Mouse (Mus musculus) embryonic facial prominence, embryonic 14.5 days (tissue): ENCODE results near the gene Acp2. TPM values are rescaled to one million over a fixed set of nuclear protein-coding genes. Genes with fewer than 3 reads are reported as not detected.
"Not testable (repeated sequence)": the region's sequence is repeated elsewhere in the genome, so short reads cannot be mapped to it uniquely, and the experiment has no call there.

Experiments used
- ATAC-seq: fragments of 200-750 bp; cut with Nextera tagmentation; 2 replicates; pipeline ENCODE4 v1.8.0; 2017; ENCODE audit warnings: low read depth, moderate number of reproducible peaks, moderate TSS enrichment
- DNase-seq: peaks from one replicate; pipeline ENCODE4 v3.0.0-alpha.2; 2015; ENCODE audit warnings: low spot score
- H3K27ac ChIP-seq: fragments of 300-500 bp; sonication (generic); replicated peaks from 2 replicates; pipeline ENCODE4 v1.5.1; 2014; ENCODE audit warnings: low read depth, mild to moderate bottlenecking, low read length, moderate library complexity
- H3K27me3 ChIP-seq: fragments of 300-500 bp; sonication (generic); replicated peaks from 2 replicates; pipeline ENCODE4 v1.6.1; 2014; ENCODE audit warnings: low read length; ENCODE audit not compliant: control insufficient read depth, insufficient read depth
- H3K36me3 ChIP-seq: fragments of 300-500 bp; sonication (generic); 2 replicates; pipeline ENCODE4 v1.6.1; 2014; ENCODE audit warnings: low read length, mixed read lengths; ENCODE audit not compliant: control insufficient read depth, insufficient read depth
- H3K4me1 ChIP-seq: fragments of 300-500 bp; sonication (generic); 2 replicates; pipeline ENCODE4 v1.6.1; 2014; ENCODE audit warnings: antibody characterized with exemption, low read length; ENCODE audit not compliant: control insufficient read depth, insufficient read depth
- H3K4me2 ChIP-seq: fragments of 300-500 bp; sonication (generic); 2 replicates; pipeline ENCODE4 v1.6.1; 2014; ENCODE audit warnings: low read depth, mild to moderate bottlenecking, low read length, moderate library complexity, mixed read lengths
- H3K4me3 ChIP-seq: fragments of 300-500 bp; sonication (generic); 2 replicates; pipeline ENCODE4 v1.5.1; 2014; ENCODE audit warnings: low read depth, mild to moderate bottlenecking, low read length
- H3K9ac ChIP-seq: fragments of 300-500 bp; sonication (generic); 2 replicates; pipeline ENCODE4 v1.6.1; 2014; ENCODE audit warnings: low read depth, mild to moderate bottlenecking, low read length, moderate library complexity, mixed read lengths
- H3K9me3 ChIP-seq: fragments of 300-500 bp; sonication (generic); 2 replicates; pipeline ENCODE4 v1.6.1; 2016; ENCODE audit warnings: low read length; ENCODE audit not compliant: control insufficient read depth
- WGBS: fragments of 180-500 bp; shearing (Covaris S2); extraction: QIAGEN DNeasy Blood & Tissue Kit; methylation state at CpG from one replicate; pipeline ENCODE4 v1.1.7; 2014; 5-methylcytosine and 5-hydroxymethylcytosine counted together
- polyA plus RNA-seq: library from polyadenylated mRNA; unstranded; fragments of >200 nt; fragmentation: Nextera tagmentation; extraction: Ambion mirVana; gene quantifications from 2 replicates; pipeline ENCODE4 v1.2.1, GENCODE M21; 2014

Acp2 gene
- polyA plus RNA-seq, 1 experiment from 2014 or later = 29.4 TPM

DNA sequence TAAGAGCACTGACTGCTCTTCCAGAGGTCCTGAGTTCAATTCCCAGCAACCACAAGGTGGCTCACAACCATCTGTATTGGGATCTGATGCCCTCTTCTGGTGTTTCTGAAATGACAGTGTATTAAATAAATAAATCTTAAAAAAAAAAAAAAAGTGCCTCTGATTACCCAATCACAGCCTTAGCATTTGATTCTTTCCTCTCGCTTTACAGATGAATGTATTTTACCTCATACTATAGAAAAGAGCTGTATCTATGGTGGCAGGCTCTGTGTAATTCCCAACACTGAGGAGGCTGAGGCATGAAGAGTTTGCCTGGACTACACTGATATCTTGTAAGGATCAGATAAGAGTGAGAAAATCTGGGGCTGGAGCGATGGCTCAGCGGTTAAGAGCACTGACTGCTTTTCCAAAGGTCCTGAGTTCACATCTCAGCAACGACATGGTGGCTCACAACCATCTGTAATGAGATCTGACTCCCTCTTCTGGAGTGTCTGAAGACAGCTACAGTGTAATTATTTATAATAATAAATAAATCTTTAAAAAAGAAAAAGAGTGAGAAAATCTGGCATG is 34.9 kb downstream of the Acp2 start:
- H3K27me3 ChIP-seq, H3K9me3 ChIP-seq, DNase-seq, H3K36me3 ChIP-seq, H3K4me1 ChIP-seq: not testable (repeated sequence)
- WGBS = 19% methylated on average over 4 of the region's 4 CpGs
- H3K4me3 ChIP-seq = peak overlapping the region; percentile 59
- ATAC-seq = peak; percentile 38
- peak overlapping the region; percentile 88 for H3K27ac ChIP-seq
- peak overlapping the region; percentile 72 for H3K9ac ChIP-seq
- peak overlapping the region; percentile 79 for H3K4me2 ChIP-seq

DNA sequence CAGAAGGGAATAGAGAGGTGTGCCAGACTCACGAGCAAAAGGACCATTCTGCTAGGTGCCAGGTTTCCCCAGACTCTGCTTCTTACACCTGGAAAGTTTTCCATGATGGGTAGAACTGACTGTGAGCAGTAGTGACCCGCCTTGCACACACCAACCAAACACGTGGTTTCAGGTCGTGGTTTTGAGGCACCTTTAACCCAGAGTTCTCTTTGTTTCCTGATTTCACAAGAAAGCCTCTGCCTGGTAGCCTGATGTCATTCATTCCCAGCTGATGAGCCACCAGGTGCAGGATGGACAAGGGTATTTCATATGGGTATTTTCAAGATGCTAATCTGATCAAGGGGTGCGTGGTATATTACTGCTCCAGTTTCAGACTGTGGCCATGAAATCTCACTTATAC is 39.9 kb downstream of the Acp2 start:
- no peaks in the 10 kb centered on the region for H3K36me3 ChIP-seq
- H3K9ac ChIP-seq = no peak overlapping the region
- no peak overlapping the region for H3K4me3 ChIP-seq
- no peaks in the 10 kb centered on the region for H3K27me3 ChIP-seq
- H3K9me3 ChIP-seq = no peaks in the 10 kb centered on the region
- DNase-seq (no peak), ATAC-seq (no peak)
- H3K4me1 ChIP-seq = no peaks in the 10 kb centered on the region
- 64% methylated on average over 5 of the region's 5 CpGs for WGBS
- no peak overlapping the region for H3K4me2 ChIP-seq
- no peak overlapping the region for H3K27ac ChIP-seq

- Histone ChIP-seq H3K36me3 (no peaks in the 10 kb centered on the region), H3K4me2 (no peak overlapping the region), H3K4me1 (no peaks in the 10 kb centered on the region), H3K9me3 (no peaks in the 10 kb centered on the region), H3K9ac (no peak overlapping the region), H3K4me3 (no peak overlapping the region), H3K27ac (no peak overlapping the region), H3K27me3 (no peaks in the 10 kb centered on the region)
- peak; percentile 82 for DNase-seq
- 43% methylated on average over 3 of the region's 3 CpGs for WGBS
- peak; percentile 84 for ATAC-seq
These were observed 40.7 kb downstream of the Acp2 start for GRCm38 (mm10) chr2:91243416-91243815.

DNA sequence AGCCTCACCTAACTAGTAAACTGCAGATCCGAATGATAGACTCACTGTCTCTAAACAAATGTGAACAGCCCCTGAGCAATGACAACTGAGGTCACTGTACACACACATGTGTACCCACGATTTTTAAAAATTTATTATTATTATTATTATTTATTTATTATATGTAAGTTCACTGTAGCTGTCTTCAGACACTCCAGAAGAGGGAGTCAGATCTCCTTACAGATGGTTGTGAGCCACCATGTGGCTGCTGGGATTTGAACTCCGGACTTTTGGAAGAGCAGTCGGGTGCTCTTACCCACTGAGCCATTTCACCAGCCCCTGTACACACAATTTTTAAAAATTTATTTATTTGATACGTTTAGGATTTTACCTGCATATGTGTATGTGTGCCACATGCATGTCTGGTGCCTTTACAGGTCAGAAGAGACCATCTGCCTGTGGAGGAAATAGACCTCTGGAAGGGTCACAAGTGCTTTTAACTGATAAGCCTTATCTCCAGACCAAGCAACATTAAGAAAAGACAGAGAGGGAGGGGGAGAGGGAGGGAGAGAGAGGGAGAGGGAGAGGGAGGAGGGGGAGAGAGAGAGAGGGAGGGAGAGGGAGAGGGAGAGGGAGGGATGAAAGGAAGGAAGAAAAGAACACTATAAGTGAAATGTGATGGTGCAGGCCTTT is 42.0 kb downstream of the Acp2 start:
- no peaks in the 10 kb centered on the region for H3K27me3 ChIP-seq
- no peaks in the 10 kb centered on the region for H3K36me3 ChIP-seq
- no peaks in the 10 kb centered on the region for H3K9me3 ChIP-seq
- no peak overlapping the region for H3K9ac ChIP-seq
- no peaks in the 10 kb centered on the region for H3K4me1 ChIP-seq
- DNase-seq (no peak), ATAC-seq (no peak)
- 81% methylated on average over 5 of the region's 5 CpGs for WGBS
- no peak overlapping the region for H3K4me3 ChIP-seq
- no peak overlapping the region for H3K27ac ChIP-seq
- H3K4me2 ChIP-seq = no peak overlapping the region

GRCm38 (mm10) chr2:91248366-91248765 is 45.7 kb downstream of the Acp2 start:
- Histone ChIP-seq H3K4me3 (no peak overlapping the region), H3K36me3 (no peaks in the 10 kb centered on the region), H3K27me3 (no peaks in the 10 kb centered on the region), H3K4me2 (no peak overlapping the region), H3K27ac (no peak overlapping the region), H3K9me3 (no peaks in the 10 kb centered on the region), H3K9ac (no peak overlapping the region), H3K4me1 (no peaks in the 10 kb centered on the region)
- ATAC-seq (no peak), DNase-seq (no peak)
- WGBS = 88% methylated on average over 4 of the region's 4 CpGs

- DNase-seq (no peak), ATAC-seq (no peak)
- H3K9ac ChIP-seq = no peak overlapping the region
- H3K27me3 ChIP-seq = no peaks in the 10 kb centered on the region; the same call in 1 of the 2 replicates
- no peak overlapping the region for H3K4me3 ChIP-seq
- H3K9me3 ChIP-seq = no peaks in the 10 kb centered on the region
- peaks cover 6% of the 10 kb centered on the region for H3K4me1 ChIP-seq
- H3K4me2 ChIP-seq = no peak overlapping the region
- 64% methylated on average over 4 of the region's 4 CpGs for WGBS
- H3K27ac ChIP-seq = no peak overlapping the region
- H3K36me3 ChIP-seq = no peaks in the 10 kb centered on the region
These were observed 49.3 kb downstream of the Acp2 start for GRCm38 (mm10) chr2:91252001-91252400.

- no peak overlapping the region for H3K9ac ChIP-seq
- 41% methylated on average over 4 of the region's 4 CpGs for WGBS
- DNase-seq = no peak
- H3K27ac ChIP-seq = no peak overlapping the region
- no peak overlapping the region for H3K4me3 ChIP-seq
- H3K9me3 ChIP-seq = no peaks in the 10 kb centered on the region
- no peak for ATAC-seq
- H3K4me1 ChIP-seq = peaks cover 6% of the 10 kb centered on the region
- no peaks in the 10 kb centered on the region for H3K36me3 ChIP-seq
- no peaks in the 10 kb centered on the region; the same call in 1 of the 2 replicates for H3K27me3 ChIP-seq
- no peak overlapping the region for H3K4me2 ChIP-seq
These were observed 49.8 kb downstream of the Acp2 start for GRCm38 (mm10) chr2:91252512-91252911.

DNA sequence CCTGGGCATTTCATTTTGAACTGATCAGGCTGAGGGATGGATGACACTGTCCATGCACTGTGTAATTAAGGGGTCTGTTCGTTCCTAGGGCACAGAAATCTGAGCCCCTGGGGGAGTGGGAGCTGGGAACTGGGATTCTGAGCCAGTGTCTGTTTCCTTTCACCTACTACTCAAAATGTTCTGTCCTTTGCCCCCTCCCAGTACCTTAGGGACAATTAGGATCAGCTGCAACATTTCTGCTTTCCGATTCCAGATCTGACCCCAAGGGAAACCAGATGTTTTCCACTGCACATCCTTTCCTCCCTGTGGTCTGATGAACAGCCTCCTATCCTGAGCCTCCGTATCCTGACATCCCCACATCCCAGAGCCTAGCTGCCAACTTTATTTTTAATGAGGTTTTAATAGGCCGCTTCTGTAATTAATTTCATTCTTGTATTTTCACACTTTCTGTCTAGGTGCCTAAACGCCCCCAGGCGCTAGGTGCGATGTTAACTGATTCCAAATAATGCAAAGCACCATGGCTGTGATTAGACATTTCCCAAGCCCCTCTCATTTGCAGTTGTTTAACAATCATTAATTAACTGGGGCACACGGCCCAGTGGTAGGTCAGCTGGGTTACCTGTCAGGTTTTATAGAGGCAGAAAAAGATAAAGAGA is 52.2 kb downstream of the Acp2 start:
- no peak overlapping the region for H3K27ac ChIP-seq
- WGBS = 22% methylated on average over 8 of the region's 8 CpGs
- ATAC-seq (no peak), DNase-seq (no peak)
- H3K4me2 ChIP-seq = no peak overlapping the region
- peaks cover 16% of the 10 kb centered on the region for H3K4me1 ChIP-seq
- H3K4me3 ChIP-seq = no peak overlapping the region
- H3K9ac ChIP-seq = no peak overlapping the region
- no peaks in the 10 kb centered on the region; the same call in 1 of the 2 replicates for H3K27me3 ChIP-seq
- no peaks in the 10 kb centered on the region for H3K9me3 ChIP-seq
- no peaks in the 10 kb centered on the region for H3K36me3 ChIP-seq
